Mouse (Mus musculus) layer of hippocampus, adult 8-10 months (tissue): ENCODE data around the gene Cdk5rap2. TPM values are rescaled to one million over a fixed set of nuclear protein-coding genes. Genes with fewer than 3 reads are reported as not detected.

Source experiments
- DNase-seq, 2 experiments: peaks; one replicate each; pipeline ENCODE4 v3.0.0; 2022; ENCODE audit warnings: low spot score in 2 of 2
- total RNA-seq, 4 experiments: library from RNA; stranded (reverse); gene quantifications; 2 replicates each; pipeline ENCODE4 v1.2.4; 2022

The Cdk5rap2 gene
- total RNA-seq, result 10 to 100 TPM; 11.7 to 15.8 (median 12.5) TPM

- DNase-seq, result peak; percentile 96 to 97
Measured at GRCm38 (mm10) chr4:70409994-70410721, at the start of gene Cdk5rap2. TSS of gene Cdk5rap2 (minus strand) at chr4:70410443.

- no peak for DNase-seq
Measured at GRCm38 (mm10) chr4:70452161-70452560, 41.9 kb upstream of the Cdk5rap2 start.

- DNase-seq, result peak; percentile 23 to 57
Measured at GRCm38 (mm10) chr4:70451750-70452149, 41.5 kb upstream of the Cdk5rap2 start.

- DNase-seq, result no peak
Measured at GRCm38 (mm10) chr4:70449668-70450067, 39.4 kb upstream of the Cdk5rap2 start.

GRCm38 (mm10) chr4:70446774-70447173 is 36.5 kb upstream of the Cdk5rap2 start:
- no peak for DNase-seq

- no peak for DNase-seq
Measured at GRCm38 (mm10) chr4:70420202-70420601, 10.0 kb upstream of the Cdk5rap2 start.

GRCm38 (mm10) chr4:70412126-70412525 is 1.9 kb upstream of the Cdk5rap2 start:
- DNase-seq, result peak; percentile 47 to 75

GRCm38 (mm10) chr4:70409456-70409855 is 787 bp downstream of the Cdk5rap2 start:
- DNase-seq, result no peak

GRCm38 (mm10) chr4:70402109-70402819 is 8.0 kb downstream of the Cdk5rap2 start:
- DNase-seq, result peak; percentile 79 to 80

- DNase-seq, result no peak
Measured at GRCm38 (mm10) chr4:70399476-70399875, 10.8 kb downstream of the Cdk5rap2 start.

- DNase-seq, result no peak
Measured at GRCm38 (mm10) chr4:70399074-70399473, 11.2 kb downstream of the Cdk5rap2 start.

GRCm38 (mm10) chr4:70398088-70398487 is 12.2 kb downstream of the Cdk5rap2 start:
- no peak for DNase-seq

- no peak for DNase-seq
Measured at GRCm38 (mm10) chr4:70396701-70397100, 13.5 kb downstream of the Cdk5rap2 start.

- DNase-seq, result no peak
Measured at GRCm38 (mm10) chr4:70394736-70395135, 15.5 kb downstream of the Cdk5rap2 start.

- DNase-seq, result no peak
Measured at GRCm38 (mm10) chr4:70391760-70392372, 18.4 kb downstream of the Cdk5rap2 start.

GRCm38 (mm10) chr4:70391073-70391472 is 19.2 kb downstream of the Cdk5rap2 start:
- no peak for DNase-seq

- DNase-seq, result no peak
Measured at GRCm38 (mm10) chr4:70386206-70386605, 24.0 kb downstream of the Cdk5rap2 start.

- DNase-seq, result no peak
Measured at GRCm38 (mm10) chr4:70377359-70377758, 32.9 kb downstream of the Cdk5rap2 start.

GRCm38 (mm10) chr4:70365061-70365858 is 45.0 kb downstream of the Cdk5rap2 start:
- no peak for DNase-seq

GRCm38 (mm10) chr4:70361366-70361765 is 48.9 kb downstream of the Cdk5rap2 start:
- DNase-seq, result no peak

GRCm38 (mm10) chr4:70355659-70356350 is 54.4 kb downstream of the Cdk5rap2 start:
- DNase-seq, result peak; percentile 60 to 65
